Mouse (Mus musculus): ENCODE data around the gene AW549877. TPM values are rescaled to one million over a fixed set of nuclear protein-coding genes. Genes with fewer than 3 reads are reported as not detected.
A peak's percentile ranks its signal among the peaks of the same experiment; 100 is the strongest.

AW549877 gene
- total RNA-seq, 1 experiment from 2014 or later = 28.0 TPM

DNA sequence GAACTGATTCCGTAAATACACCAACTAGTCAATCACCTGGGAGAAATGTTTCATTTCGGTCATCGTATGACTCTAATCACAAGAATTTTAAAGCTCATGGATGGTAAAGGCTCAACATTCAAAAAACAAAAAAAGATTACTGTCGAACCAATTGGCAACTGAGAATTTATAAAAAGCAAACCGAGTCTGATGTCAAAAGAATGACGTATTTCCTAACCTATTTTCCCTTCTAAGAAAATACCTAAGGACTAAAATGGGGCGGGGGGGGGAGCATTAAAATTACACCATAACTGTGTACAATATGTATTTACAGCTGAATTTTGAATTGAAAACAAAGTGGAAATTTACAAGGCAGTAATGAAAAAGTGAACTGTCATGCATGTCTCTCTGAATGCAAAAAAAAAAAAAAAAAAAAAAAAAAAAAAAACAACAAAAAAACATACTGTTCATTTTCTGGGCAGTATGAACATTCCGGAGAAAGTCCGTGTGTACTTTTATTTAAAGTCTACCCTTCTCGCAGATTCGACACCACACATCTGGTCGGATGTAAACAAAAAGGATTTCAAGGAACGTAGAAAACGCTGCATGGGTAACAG, 594 bp downstream of the AW549877 start:
- ATAC-seq (replicated peaks; ENCODE audit: insufficient number of reproducible peaks, low FRiP score, low TSS enrichment, poor library complexity, severe bottlenecking) = no peak

DNA sequence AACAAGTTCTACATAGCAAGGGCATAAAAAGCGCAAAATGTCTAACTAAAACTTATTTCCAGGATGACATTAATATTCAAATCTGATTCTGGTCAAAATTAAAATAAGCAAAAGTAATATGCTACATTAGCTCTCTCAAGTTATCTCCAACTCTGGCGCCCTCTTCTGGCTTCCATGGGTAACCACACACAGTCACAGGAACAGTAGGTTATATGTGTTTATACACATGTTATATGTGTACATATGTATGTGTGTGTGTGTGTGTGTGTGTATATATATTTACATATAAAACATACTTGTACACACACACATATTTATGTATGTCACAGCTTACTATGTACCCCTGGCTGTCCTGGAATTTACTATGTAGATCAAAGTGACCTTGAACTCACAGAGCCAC, 7.6 kb downstream of the AW549877 start:
- peak; percentile 73 for ATAC-seq (replicated peaks; ENCODE audit: insufficient number of reproducible peaks, low FRiP score, low TSS enrichment, poor library complexity, severe bottlenecking)

DNA sequence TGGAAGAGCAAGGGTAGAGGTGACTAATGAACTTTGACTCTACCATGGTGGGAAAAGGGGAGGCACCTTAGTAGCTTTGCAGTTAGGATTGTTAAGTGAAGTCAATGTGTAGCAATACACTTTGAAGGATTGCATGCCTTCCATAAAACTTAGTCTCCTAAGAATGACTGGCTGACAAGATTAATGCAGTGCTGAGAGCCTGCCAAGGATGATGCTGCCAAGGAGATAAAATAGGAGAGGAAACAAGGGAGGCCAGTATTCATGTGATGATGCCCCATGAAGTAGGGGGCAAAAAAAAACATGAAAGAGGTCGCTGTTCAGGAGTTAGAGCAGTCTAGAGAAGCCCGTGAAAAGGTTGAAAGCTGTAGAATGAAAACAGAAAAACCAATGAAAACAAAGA, 10.7 kb downstream of the AW549877 start:
- no peak for ATAC-seq (replicated peaks; ENCODE audit: insufficient number of reproducible peaks, low FRiP score, low TSS enrichment, poor library complexity, severe bottlenecking)

DNA sequence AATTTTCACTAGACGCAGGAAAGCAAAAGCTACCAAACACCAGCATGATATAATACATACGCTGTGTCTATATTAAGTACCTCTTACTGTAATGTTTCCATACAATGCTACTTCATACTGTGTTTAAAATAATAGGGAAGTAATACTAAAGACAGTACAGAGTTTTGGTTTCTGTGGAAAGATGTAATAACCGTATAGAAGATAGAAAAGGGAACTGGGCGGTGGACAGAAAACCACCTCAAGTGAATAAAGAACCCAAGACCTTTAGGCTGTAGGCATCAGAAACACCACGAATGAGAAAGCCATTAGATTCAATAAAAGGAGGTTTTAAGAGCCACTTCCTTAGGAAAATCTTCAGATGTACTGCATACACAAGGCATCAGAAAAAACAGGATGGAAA, 12.8 kb downstream of the AW549877 start:
- peak; percentile 51 for ATAC-seq (replicated peaks; ENCODE audit: insufficient number of reproducible peaks, low FRiP score, low TSS enrichment, poor library complexity, severe bottlenecking)

DNA sequence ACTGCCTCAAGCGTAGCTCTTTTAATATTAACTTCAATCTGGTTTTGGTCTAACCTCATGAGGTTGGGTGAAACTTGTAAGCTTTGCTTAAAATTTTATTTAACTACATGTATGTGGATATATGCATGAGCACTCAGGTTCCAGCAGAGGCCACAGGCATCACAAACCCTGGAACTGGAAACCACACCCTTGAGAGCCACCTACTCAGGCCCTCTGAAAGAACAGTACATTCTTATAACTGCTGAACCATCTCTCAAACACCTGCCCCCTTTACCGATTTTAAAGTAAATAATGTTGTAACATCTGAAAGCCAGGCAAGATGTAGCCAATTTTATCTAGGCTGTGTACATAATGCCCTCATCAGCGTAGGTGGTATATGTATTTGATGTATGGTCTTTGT, 15.7 kb downstream of the AW549877 start:
- no peak for ATAC-seq (replicated peaks; ENCODE audit: insufficient number of reproducible peaks, low FRiP score, low TSS enrichment, poor library complexity, severe bottlenecking)

DNA sequence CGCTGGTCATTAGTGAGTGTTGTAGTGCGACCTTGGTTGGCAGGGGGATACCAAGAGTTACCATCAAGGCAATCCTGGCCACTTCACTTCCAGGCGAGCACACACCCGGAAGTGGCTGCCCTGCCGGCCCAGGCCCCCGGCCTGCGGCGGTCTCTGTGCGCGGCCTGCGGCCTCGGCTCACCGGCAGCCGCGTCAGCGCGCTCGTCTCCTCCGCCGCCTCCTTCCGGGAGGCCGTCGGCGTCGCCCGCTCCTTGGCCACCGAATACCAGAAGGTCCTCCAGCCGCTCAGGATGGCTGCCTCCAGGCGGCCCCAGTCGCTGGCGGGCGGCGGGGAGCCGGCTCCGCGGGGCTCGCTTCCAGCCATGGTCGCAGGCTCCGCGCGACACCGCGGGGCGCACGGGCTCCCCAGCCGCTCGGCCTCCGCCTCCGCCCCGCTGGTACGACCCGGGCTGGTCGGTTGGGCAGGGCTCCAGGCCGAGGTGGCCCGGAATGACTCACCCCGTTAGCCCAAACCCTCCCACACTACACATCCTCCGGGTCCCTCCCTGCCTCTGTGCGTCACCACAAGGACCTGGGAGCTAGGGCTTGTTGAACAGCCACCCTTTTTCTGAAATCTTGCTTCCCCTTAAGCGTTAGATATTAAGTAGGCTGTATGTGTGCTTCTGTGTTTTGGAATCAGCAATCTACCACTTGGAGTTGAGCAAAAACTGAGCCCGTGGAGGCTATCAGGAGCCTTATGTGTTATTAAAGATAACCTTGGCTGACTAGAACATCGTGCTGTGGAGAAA, 16.3 kb downstream of the AW549877 start, which contains the start of gene Fbxo4:
Gene Fbxo4, minus strand, starts transcription at position 513 of the 788 bp plus-strand sequence.
- ATAC-seq (replicated peaks; ENCODE audit: insufficient number of reproducible peaks, low FRiP score, low TSS enrichment, poor library complexity, severe bottlenecking) = peak; percentile 99

DNA sequence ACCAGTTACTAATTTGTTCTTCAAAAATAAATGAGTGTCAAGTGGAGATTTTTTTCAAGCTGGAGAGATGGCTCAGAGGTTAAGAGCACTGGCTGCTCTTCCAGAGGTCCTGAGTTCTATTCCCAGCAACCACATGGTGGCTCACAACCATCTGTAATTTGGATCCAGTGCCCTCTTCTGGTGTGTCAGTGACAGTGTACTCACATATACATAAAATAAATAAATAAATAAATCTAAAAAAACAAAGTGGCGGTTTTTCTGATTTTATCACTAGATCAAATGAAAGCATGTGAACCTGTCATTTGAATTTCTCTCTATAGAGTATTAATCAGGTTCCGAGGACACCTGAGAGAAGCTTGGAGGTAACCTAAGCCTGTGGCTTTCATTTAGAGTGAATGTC, 17.3 kb downstream of the AW549877 start:
- ATAC-seq (replicated peaks; ENCODE audit: insufficient number of reproducible peaks, low FRiP score, low TSS enrichment, poor library complexity, severe bottlenecking) = no peak

DNA sequence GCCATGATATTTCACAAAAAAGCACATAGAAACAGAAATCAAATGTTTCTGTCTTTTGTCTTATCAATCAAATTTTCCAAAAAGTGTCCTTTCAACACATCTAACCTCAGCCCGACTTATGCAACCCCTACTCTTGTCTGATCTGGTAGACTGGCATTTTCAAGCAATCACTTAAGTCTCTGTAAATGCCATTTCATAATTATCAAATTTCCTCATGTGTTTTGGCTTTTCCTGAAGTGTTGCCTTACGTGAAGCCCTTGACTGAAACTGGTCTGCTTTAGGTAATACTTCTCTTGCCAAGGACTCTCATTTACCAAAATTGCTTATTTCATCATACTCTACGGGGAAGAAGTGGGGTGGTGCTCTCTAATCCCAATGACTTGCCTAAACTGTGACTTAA, 22.2 kb downstream of the AW549877 start:
- ATAC-seq (replicated peaks; ENCODE audit: insufficient number of reproducible peaks, low FRiP score, low TSS enrichment, poor library complexity, severe bottlenecking) = no peak

DNA sequence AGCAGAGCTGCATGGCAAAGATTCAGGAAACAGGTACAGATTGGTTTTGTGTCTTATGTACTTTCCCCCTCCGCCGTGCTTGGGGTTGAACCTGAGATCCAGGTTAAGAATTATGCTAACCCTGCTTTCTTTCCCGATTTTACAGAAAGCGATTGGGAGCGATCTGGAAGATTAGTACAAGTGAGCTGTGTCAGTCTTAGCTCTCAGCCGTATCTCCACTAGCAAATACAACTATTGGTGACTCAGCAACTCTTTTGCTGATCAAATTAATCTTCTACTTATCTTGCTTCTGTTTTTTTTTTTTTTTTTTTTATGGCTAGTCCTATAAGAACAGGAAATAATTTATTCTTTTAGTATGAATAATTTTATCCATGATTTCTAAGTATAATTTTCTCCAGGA, 25.4 kb downstream of the AW549877 start:
- no peak for ATAC-seq (replicated peaks; ENCODE audit: insufficient number of reproducible peaks, low FRiP score, low TSS enrichment, poor library complexity, severe bottlenecking)

DNA sequence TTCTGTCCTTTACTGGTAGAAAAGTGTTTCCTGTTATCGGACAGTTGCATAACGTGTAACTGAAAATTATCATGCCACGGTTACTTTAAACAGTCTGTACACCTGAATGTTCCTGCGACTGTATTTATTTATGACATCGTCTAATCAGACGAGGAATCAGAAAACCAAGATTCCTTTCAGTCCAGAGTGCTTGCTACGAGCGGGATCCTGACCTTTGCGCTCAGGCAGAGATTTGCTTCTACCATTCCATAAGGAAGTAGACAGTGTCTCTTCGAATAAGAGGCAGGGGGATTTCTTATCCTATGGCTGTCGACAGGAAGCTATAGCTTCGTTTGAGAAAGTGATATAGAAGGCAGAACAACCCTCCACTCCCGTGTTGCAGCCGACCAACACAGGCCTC, 25.8 kb downstream of the AW549877 start:
- ATAC-seq (replicated peaks; ENCODE audit: insufficient number of reproducible peaks, low FRiP score, low TSS enrichment, poor library complexity, severe bottlenecking) = no peak

DNA sequence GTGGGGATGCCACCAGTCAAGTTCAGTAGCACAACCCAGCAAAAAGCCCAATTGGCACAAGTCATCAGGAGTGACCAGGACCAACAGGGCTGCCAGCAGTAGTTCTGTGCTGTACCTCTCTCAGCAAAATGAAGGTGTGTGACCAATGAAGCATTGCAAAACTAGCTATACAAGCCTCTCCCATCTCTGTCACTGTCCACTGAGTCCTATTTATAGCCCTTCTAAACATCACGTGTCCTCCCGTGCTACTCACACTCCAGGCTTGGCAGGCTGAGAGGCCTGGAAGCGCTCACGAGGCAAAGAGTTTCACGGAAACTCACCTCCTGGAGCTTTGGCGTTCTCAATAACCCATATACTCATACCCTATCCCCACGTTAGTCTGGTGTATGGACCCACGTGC, 33.3 kb downstream of the AW549877 start:
- no peak for ATAC-seq (replicated peaks; ENCODE audit: insufficient number of reproducible peaks, low FRiP score, low TSS enrichment, poor library complexity, severe bottlenecking)

DNA sequence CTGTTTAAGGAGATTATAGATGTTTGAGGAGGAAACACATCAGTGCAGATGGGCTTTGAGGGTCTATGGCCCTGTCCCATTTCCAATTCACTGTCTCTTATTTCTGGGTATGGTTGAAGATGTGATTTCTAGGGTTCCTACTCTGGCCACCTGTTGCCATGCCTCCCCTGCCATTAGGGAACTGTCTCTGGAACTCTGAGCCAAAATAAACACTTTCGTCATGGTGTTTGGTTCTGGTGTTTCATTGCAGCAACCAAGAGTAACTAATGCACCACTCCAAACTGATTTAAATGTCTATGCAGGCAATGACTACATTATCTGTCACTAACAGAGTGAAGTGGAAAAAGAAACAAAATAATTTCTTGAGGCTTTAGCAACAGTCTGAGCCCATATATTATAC, 35.5 kb downstream of the AW549877 start:
- no peak for ATAC-seq (replicated peaks; ENCODE audit: insufficient number of reproducible peaks, low FRiP score, low TSS enrichment, poor library complexity, severe bottlenecking)

DNA sequence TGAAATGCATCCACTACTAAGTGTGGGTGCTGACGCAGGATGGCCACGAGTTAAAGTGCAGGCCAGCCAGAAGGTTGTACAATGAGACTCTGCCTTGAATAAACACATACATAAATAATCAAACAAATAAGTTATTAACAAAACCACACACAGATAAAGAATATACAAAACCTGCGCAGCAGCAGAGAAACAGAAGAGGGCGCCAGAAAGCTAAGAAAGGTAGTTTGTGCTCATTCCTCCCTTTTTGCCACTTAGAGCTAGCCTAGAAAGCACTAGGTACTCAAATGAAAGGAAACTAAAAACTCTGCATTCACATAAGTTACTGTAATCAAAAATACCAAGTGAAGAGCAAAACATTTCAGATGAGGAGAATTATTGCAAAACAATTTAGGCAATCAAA, 37.6 kb downstream of the AW549877 start:
- ATAC-seq (replicated peaks; ENCODE audit: insufficient number of reproducible peaks, low FRiP score, low TSS enrichment, poor library complexity, severe bottlenecking) = 0 out of 2 replicates have a peak, but pooled peaks have one; percentile 50

DNA sequence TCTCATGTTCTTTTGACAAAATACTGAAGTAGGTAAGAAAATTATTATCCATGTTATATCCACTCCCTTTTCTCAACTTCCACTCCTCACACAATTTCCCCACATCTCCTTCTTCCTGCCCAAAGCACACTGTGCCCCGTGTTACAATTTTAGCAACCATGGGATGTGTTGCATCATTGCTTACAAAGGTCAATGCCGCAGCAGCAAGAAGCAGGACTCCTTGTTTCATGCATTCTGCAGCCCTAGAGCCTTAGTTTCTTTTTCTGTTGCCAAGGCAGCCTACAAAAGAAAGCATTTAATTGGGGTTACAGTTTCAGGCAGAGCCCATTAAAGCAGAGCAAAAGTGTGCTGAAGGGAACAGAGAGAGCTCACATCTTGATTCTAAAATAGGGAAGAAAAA, 40.6 kb downstream of the AW549877 start:
- ATAC-seq (replicated peaks; ENCODE audit: insufficient number of reproducible peaks, low FRiP score, low TSS enrichment, poor library complexity, severe bottlenecking) = peak; percentile 66

DNA sequence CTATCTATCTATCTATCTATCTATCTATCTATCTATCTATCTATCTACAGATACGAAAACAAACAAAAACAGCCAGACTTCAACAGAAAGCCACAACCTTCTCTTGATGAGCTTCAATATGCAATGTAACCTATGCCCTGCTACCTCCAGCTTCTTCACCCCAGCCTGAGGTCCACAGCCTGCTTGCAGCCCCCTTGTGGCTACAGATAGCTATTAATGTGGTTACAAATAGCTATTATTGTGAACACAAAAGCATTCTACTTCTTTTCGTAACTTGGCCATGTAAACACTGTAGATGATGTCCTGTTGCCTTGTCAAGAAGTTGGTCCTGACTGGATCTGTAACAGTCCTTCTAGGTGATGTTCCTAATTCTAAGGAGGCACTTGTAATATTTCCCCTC, 57.4 kb downstream of the AW549877 start:
- ATAC-seq (replicated peaks; ENCODE audit: insufficient number of reproducible peaks, low FRiP score, low TSS enrichment, poor library complexity, severe bottlenecking) = no peak

DNA sequence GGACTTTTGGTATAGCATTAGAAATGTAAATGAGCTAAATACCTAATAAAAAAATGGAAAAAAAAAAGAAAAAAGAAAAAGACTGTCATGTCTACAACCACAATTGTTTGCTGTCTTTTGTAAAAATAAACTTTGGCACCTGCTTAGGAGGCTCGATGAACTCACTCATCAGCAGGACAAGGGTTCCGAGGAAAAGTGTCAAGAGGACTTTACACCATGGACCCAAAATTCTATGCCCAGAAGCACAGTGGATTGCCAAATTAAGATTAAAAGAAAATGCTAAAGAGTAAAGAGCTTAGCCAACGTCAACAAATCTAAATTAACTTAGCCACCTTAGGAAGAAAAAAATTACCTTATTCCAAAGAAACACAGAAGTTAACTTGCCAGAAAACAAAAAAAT, 59.5 kb downstream of the AW549877 start:
- no peak for ATAC-seq (replicated peaks; ENCODE audit: insufficient number of reproducible peaks, low FRiP score, low TSS enrichment, poor library complexity, severe bottlenecking)

DNA sequence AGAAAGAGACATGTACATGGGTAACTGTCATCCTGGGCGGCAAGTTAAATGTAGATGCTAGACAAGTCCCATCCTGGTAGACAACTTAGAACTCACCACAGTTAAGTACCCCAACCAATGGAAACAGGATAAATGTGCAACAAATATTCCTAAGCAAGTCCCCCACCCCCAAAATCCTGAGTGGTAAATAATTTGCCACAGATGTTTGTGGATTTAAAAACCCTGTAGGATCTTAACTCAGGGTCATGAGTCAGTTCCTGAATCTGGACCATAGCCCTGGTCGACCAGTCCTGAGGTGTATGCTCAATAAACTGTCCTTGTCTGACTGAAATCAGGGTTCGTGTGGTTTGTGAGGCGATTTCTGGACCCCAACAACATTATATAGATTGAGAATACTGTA, 62.1 kb downstream of the AW549877 start:
- no peak for ATAC-seq (replicated peaks; ENCODE audit: insufficient number of reproducible peaks, low FRiP score, low TSS enrichment, poor library complexity, severe bottlenecking)

Data from monocyte, adult 5-6 weeks (primary cell).